Mouse (Mus musculus) MEL (cell line): Measurements from ENCODE around the gene Tesk2.

ENCODE experiments used
- CTCF ChIP-seq, 3 experiments: IDR thresholded peaks in 2 of 3; conservative IDR thresholded peaks in 1 of 3; 2 replicates each; pipeline ENCODE4 v1.5.1; 2011 to 2012; ENCODE audit warnings: low read length in 3 of 3, low read depth in 2 of 3, mild to moderate bottlenecking in 2 of 3, improper control_type of control experiment in 1 of 3, inconsistent platforms in 1 of 3, mixed read lengths in 1 of 3, moderate library complexity in 1 of 3; ENCODE audit not compliant: control insufficient read depth in 1 of 3, insufficient read depth in 1 of 3, poor library complexity in 1 of 3, severe bottlenecking in 1 of 3
- GABPA ChIP-seq: IDR thresholded peaks from 2 replicates; pipeline ENCODE4 v1.6.1; 2012; ENCODE audit warnings: low read depth, mild to moderate bottlenecking, inconsistent platforms, low read length, improper control_type of control experiment, moderate library complexity
- JUND ChIP-seq: IDR thresholded peaks from 2 replicates; pipeline ENCODE4 v1.6.1; 2011; ENCODE audit warnings: low read depth, mild to moderate bottlenecking, improper control_type of control experiment, low read length
- MAX ChIP-seq: IDR thresholded peaks from 2 replicates; pipeline ENCODE4 v1.6.1; 2011; ENCODE audit warnings: low read length, improper control_type of control experiment
- MYB ChIP-seq: IDR thresholded peaks from 2 replicates; pipeline ENCODE4 v1.6.1; 2011; ENCODE audit warnings: mild to moderate bottlenecking, low read depth, low read length, improper control_type of control experiment
- NRF1 ChIP-seq: IDR thresholded peaks from 2 replicates; pipeline ENCODE4 v1.6.1; 2014; ENCODE audit warnings: low read depth, mild to moderate bottlenecking, inconsistent platforms, low read length, improper control_type of control experiment, moderate library complexity; ENCODE audit not compliant: poor library complexity, insufficient read depth, severe bottlenecking
- POLR2A ChIP-seq, 2 experiments: IDR thresholded peaks; 2 replicates each; pipeline ENCODE4 v1.6.1; 2011 to 2012; ENCODE audit warnings: low read length in 2 of 2, mild to moderate bottlenecking in 2 of 2, control low read depth in 1 of 2, improper control_type of control experiment in 1 of 2, low read depth in 1 of 2, moderate library complexity in 1 of 2; ENCODE audit not compliant: control insufficient read depth in 1 of 2, insufficient read depth in 1 of 2, poor library complexity in 1 of 2
- ZKSCAN1 ChIP-seq: IDR thresholded peaks from 2 replicates; pipeline ENCODE4 v1.6.1; 2012; ENCODE audit warnings: low read depth, mild to moderate bottlenecking, inconsistent platforms, low read length, improper control_type of control experiment, moderate library complexity
- ZNF384 ChIP-seq: IDR thresholded peaks from 2 replicates; pipeline ENCODE4 v1.6.1; 2012; ENCODE audit warnings: low read depth, mild to moderate bottlenecking, inconsistent platforms, low read length, improper control_type of control experiment

- TF ChIP-seq ZNF384 (no peak), CTCF (IDR thresholded peaks at IDR 0.05 in 2 of 3, conservative IDR thresholded peaks at IDR 0.05 in 1 of 3; ENCODE audit: control insufficient read depth in 1 of 3, insufficient read depth in 1 of 3, low read depth in 2 of 3, low read length in 3 of 3, poor library complexity in 1 of 3, severe bottlenecking in 1 of 3) (no peak), POLR2A (IDR thresholded peaks at IDR 0.05; ENCODE audit: control insufficient read depth in 1 of 2, insufficient read depth in 1 of 2, low read depth in 1 of 2, low read length in 2 of 2, poor library complexity in 1 of 2) (no peak), MYB (no peak), JUND (no peak), NRF1 (no peak), ZKSCAN1 (no peak), MAX (no peak), GABPA (no peak)
Measured at GRCm38 (mm10) chr4:116749750-116750149, 29.0 kb downstream of the Tesk2 start.
